Mouse (Mus musculus) embryonic facial prominence, embryonic 11.5 days (tissue): Measurements from ENCODE around the gene Apol9b. TPM values are rescaled to one million over a fixed set of nuclear protein-coding genes. Genes with fewer than 3 reads are reported as not detected.

Experiments used
- ATAC-seq: fragments of 200-750 bp; cut with Nextera tagmentation; replicated peaks from 2 replicates; pipeline ENCODE4 v1.8.0; 2017; ENCODE audit warnings: low read depth; ENCODE audit not compliant: insufficient number of reproducible peaks, low FRiP score, low TSS enrichment
- DNase-seq: peaks from one replicate; pipeline ENCODE4 v3.0.0-alpha.2; 2015; ENCODE audit warnings: low spot score
- H3K27ac ChIP-seq: fragments of 300-500 bp; sonication (generic); replicated peaks from 2 replicates; pipeline ENCODE4 v1.5.1; 2014; ENCODE audit warnings: mild to moderate bottlenecking, low read depth, low read length, control low read depth
- H3K27me3 ChIP-seq: fragments of 300-500 bp; sonication (generic); 2 replicates; pipeline ENCODE4 v1.6.1; 2014; ENCODE audit warnings: mild to moderate bottlenecking, low read length, moderate library complexity, mixed read lengths; ENCODE audit not compliant: control insufficient read depth, insufficient read depth
- H3K36me3 ChIP-seq: fragments of 300-500 bp; sonication (generic); replicated peaks from 2 replicates; pipeline ENCODE4 v1.6.1; 2014; ENCODE audit warnings: low read depth, mild to moderate bottlenecking, low read length, moderate library complexity, mixed read lengths; ENCODE audit not compliant: control insufficient read depth, insufficient read depth
- H3K4me1 ChIP-seq: fragments of 300-500 bp; sonication (generic); 2 replicates; pipeline ENCODE4 v1.6.1; 2014; ENCODE audit warnings: low read length, mixed read lengths; ENCODE audit not compliant: control insufficient read depth, insufficient read depth
- H3K4me2 ChIP-seq: fragments of 300-500 bp; sonication (generic); 2 replicates; pipeline ENCODE4 v1.6.1; 2014; ENCODE audit warnings: low read depth, mild to moderate bottlenecking, control low read depth, low read length, moderate library complexity
- H3K4me3 ChIP-seq: fragments of 300-500 bp; sonication (generic); 2 replicates; pipeline ENCODE4 v1.5.1; 2014; ENCODE audit warnings: low read depth, low read length, control low read depth
- H3K9ac ChIP-seq: fragments of 300-500 bp; sonication (generic); replicated peaks from 2 replicates; pipeline ENCODE4 v1.6.1; 2014; ENCODE audit warnings: mild to moderate bottlenecking, control low read depth, low read length
- H3K9me3 ChIP-seq: fragments of 300-500 bp; sonication (generic); replicated peaks from 2 replicates; pipeline ENCODE4 v1.6.1; 2016; ENCODE audit warnings: mild to moderate bottlenecking, low read length, inconsistent platforms, mixed read lengths; ENCODE audit not compliant: control insufficient read depth
- WGBS: fragments of 180-500 bp; shearing (Covaris S2); extraction: QIAGEN DNeasy Blood & Tissue Kit; methylation state at CpG from one replicate; pipeline ENCODE4 v1.1.7; 2014; 5-methylcytosine and 5-hydroxymethylcytosine counted together
- polyA plus RNA-seq: library from polyadenylated mRNA; unstranded; fragments of >200 nt; fragmentation: Nextera tagmentation; extraction: Ambion mirVana; gene quantifications from 2 replicates; pipeline ENCODE4 v1.2.1, GENCODE M21; 2014

Apol9b gene
- polyA plus RNA-seq, 1 experiment from 2014 or later, result not detected

DNA sequence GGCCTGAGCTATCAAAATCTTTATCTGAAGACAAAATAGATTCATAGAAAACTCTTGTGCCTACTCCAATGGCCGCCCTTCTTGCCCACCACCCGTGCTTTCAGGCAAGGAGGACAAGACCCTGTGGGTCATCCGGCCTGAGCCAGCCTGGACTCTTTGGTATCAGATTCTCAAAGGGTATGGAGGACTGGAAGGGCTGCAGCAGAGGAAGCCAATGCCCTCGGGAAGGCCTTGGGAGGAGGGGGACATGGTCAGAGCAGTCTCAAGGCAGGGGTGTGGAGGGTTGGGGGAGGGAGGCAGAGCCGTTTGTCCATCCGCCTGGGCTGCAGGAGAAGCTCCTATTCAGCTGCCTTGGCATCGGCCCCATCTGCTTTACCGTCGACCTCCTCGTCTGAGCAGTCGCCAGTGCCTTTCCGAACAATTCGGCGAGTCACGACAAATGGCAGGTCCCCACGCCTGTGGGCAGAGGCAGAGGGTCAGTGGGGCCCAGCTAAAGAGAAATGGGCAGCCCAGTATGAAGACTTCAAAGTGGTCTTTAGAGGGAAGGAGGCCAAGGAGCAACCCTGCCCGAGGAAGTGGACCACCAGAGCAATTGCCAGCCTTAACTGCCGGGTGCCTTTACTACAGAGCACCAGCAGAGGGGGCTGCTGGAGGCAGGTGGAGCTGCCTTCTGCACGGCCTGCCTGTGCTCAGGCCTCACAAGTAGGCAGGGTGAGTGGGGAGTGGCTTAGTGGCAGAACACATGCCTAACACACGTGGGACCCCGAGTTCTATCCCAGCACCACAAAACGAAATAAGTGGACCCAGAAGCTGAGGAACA lies 32.9 kb downstream of the Apol9b start:
- no peak overlapping the region for H3K9ac ChIP-seq
- no peaks in the 10 kb centered on the region for H3K27me3 ChIP-seq
- WGBS, result 80% methylated on average over 22 of the region's 22 CpGs
- DNase-seq (peak; percentile 59), ATAC-seq (no peak)
- no peak overlapping the region for H3K4me3 ChIP-seq
- H3K9me3 ChIP-seq, result no peaks in the 10 kb centered on the region
- H3K36me3 ChIP-seq, result peaks cover 12% of the 10 kb centered on the region
- H3K27ac ChIP-seq, result no peak overlapping the region
- no peaks in the 10 kb centered on the region for H3K4me1 ChIP-seq
- H3K4me2 ChIP-seq, result no peak overlapping the region

DNA sequence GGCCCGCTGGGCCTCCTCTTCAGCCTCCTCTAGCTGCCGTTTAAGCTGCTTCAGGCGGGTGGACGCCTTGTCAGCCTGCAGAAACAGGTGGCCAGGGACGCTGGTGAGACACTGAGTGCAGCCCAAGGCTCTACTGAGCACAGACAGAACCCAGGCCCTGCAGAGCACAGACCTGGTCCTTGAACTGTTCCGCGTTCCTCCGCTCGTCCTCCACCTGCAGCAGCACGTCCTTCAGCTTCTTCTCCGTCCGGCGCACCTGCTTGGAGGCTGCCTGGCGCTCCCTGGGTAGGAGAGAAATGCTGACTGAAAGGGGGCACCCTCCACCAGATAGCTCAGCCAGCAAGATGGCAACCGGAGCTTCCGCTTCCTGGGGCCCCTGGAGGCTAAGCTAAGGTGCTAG lies 34.2 kb downstream of the Apol9b start:
- H3K9ac ChIP-seq, result no peak overlapping the region
- no peak for DNase-seq
- no peaks in the 10 kb centered on the region for H3K27me3 ChIP-seq
- no peak overlapping the region for H3K4me2 ChIP-seq
- H3K9me3 ChIP-seq, result no peaks in the 10 kb centered on the region
- 89% methylated on average over 16 of the region's 16 CpGs for whole genome bisulfite sequencing
- H3K27ac ChIP-seq, result no peak overlapping the region
- H3K4me1 ChIP-seq, result no peaks in the 10 kb centered on the region
- peaks cover 16% of the 10 kb centered on the region for H3K36me3 ChIP-seq
- no peak overlapping the region for H3K4me3 ChIP-seq
- ATAC-seq, result no peak

DNA sequence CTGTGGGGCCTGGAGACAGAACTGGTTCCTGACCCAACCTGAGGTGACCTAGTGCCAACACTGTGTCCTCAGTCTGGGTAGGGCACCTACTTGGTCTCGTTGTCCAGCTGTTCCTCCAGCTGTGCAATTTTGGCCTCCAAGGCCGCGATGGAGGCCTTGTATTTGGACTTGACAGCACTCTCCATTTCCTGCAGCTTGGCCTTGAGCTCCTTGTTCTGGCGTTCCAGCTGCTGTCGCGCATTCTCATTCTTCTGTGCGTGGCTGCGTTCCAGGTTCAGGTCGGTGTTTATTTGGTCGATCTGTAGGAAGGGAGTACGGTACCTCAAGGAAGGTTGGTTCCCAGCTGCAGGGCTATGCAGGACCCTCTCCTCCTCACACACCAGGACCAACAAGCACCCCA lies 34.9 kb downstream of the Apol9b start:
- DNase-seq (no peak), ATAC-seq (no peak)
- Histone ChIP-seq H3K4me2 (no peak overlapping the region), H3K36me3 (peaks cover 16% of the 10 kb centered on the region), H3K4me1 (no peaks in the 10 kb centered on the region), H3K9me3 (no peaks in the 10 kb centered on the region), H3K27me3 (no peaks in the 10 kb centered on the region), H3K27ac (no peak overlapping the region), H3K9ac (no peak overlapping the region), H3K4me3 (no peak overlapping the region)
- 94% methylated on average over 11 of the region's 11 CpGs for whole genome bisulfite sequencing

DNA sequence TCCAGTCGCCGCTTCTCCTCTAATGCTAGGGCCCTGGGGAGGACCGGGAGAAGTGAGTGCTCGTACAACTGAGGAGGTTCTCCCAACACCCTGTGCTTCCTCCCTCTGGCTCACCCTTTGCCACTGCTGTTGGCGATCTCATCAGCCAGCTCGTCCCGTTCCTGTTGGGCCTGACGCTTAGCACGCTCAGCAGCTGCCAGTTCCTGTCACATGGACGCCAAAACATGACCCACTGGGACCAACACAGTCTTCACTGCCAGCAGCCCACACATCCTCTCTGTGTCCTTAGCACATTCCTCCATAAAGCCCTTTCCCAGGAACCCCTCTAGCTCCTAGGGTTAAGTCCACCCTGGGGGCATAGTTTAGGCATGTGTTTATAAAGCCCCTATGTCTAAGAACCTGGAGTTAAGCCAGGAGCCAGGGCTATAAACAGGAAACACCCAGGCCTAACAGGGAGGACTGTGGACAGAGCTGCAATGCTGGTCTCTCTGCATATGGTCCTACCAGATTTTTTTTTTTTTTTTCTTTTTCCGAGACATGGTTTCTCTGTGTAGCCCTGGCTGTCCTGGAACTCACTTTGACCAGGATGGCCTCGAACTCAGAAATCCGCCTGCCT lies 35.7 kb downstream of the Apol9b start:
- H3K4me2 ChIP-seq, result no peak overlapping the region
- H3K4me1 ChIP-seq, result no peaks in the 10 kb centered on the region
- H3K36me3 ChIP-seq, result peaks cover 16% of the 10 kb centered on the region
- no peaks in the 10 kb centered on the region for H3K27me3 ChIP-seq
- H3K9me3 ChIP-seq, result no peaks in the 10 kb centered on the region
- ATAC-seq (no peak), DNase-seq (no peak)
- H3K4me3 ChIP-seq, result no peak overlapping the region
- H3K27ac ChIP-seq, result no peak overlapping the region
- WGBS, result 83% methylated on average over 13 of the region's 13 CpGs
- no peak overlapping the region for H3K9ac ChIP-seq

DNA sequence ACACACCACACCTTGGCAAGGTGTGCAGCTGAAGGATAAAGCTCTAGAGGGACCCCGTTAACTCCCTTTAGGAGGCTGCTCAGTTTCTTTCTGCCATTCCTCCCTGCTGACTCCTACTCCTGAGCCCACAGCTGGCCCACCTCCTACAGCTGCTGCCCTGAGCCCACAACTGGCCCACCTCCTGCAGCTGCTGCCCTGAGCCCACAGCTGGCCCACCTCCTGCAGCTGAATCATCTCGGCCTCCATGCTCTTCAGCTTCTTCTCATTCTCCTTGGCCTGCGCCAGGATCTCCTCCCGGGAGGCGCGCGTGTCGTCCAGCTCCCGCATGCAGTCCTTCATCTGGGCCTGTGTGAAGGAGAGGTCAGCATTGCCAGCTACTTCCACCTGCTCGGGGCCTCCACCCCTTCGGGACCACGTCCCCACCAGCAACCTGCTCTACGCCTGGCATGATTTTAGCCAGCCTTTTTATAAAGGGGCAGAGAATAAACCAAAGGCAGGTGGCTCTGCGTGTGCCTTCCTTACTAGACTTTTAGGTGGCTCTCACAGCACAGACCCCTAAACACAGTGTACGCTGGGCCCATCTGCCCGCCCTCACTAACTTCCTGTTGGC lies 36.8 kb downstream of the Apol9b start:
- Histone ChIP-seq H3K4me3 (no peak overlapping the region), H3K9me3 (no peaks in the 10 kb centered on the region), H3K9ac (no peak overlapping the region), H3K27me3 (no peaks in the 10 kb centered on the region), H3K4me2 (no peak overlapping the region), H3K4me1 (no peaks in the 10 kb centered on the region), H3K27ac (no peak overlapping the region), H3K36me3 (peaks cover 18% of the 10 kb centered on the region)
- WGBS, result 94% methylated on average over 16 of the region's 16 CpGs
- ATAC-seq (no peak), DNase-seq (no peak)

GRCm38 (mm10) chr15:77766981-77767380 lies 38.1 kb downstream of the Apol9b start:
- WGBS, result 93% methylated on average over 11 of the region's 11 CpGs
- H3K27me3 ChIP-seq, result no peaks in the 10 kb centered on the region
- no peak for ATAC-seq
- no peaks in the 10 kb centered on the region for H3K4me1 ChIP-seq
- DNase-seq, result no peak
- H3K36me3 ChIP-seq, result peaks cover 21% of the 10 kb centered on the region
- no peak overlapping the region for H3K4me3 ChIP-seq
- H3K9me3 ChIP-seq, result no peaks in the 10 kb centered on the region
- H3K27ac ChIP-seq, result no peak overlapping the region
- no peak overlapping the region for H3K9ac ChIP-seq
- H3K4me2 ChIP-seq, result no peak overlapping the region

DNA sequence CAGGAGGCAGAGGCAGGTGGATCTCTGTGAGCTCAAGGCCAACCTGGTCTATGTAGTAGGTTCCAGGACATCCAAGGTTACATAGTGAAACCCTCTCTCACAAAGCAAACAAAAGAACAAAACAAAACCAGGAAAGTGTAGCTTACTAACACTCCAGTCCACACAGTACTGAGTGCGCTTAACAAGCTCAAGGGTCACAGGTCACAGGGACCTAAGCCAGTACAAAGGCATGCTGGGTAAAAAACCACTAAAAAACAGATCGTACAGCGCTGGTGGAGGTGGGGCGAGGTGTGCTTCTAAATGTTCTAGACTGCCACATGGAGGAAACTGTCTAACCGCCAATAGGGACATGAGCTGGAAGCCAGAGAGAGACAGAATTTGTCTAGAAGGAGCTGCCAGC lies 41.5 kb downstream of the Apol9b start:
- ATAC-seq, result no peak
- no peaks in the 10 kb centered on the region for H3K4me1 ChIP-seq
- no peak for DNase-seq
- no peaks in the 10 kb centered on the region for H3K9me3 ChIP-seq
- peaks cover 18% of the 10 kb centered on the region for H3K36me3 ChIP-seq
- H3K27ac ChIP-seq, result no peak overlapping the region
- H3K9ac ChIP-seq, result no peak overlapping the region
- no peak overlapping the region for H3K4me3 ChIP-seq
- no peaks in the 10 kb centered on the region for H3K27me3 ChIP-seq
- no peak overlapping the region for H3K4me2 ChIP-seq
- 92% methylated on average over 5 of the region's 5 CpGs for WGBS

DNA sequence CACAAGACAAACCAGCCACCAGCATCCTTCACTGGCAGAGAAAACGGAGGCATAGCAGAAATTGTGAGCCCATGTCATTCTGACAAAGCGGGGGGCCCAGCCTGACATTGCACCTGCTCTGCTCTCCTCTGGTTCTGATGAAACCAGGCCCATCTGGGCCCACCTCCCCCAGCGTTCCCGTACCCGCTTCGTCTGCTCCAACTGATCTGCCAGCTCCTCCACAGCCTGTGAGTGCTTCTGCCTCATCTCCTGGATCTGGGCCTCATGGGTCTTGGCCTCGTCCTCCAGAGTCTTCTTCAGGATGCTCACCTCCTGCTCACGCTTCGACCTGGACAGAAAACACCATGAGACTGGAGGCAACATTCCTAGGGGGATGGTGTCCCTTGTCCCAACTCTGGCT lies 42.1 kb downstream of the Apol9b start:
- Histone ChIP-seq H3K9me3 (no peaks in the 10 kb centered on the region), H3K4me2 (no peak overlapping the region), H3K27me3 (no peaks in the 10 kb centered on the region), H3K36me3 (peaks cover 14% of the 10 kb centered on the region), H3K4me1 (no peaks in the 10 kb centered on the region), H3K4me3 (no peak overlapping the region), H3K9ac (no peak overlapping the region), H3K27ac (no peak overlapping the region)
- 95% methylated on average over 9 of the region's 9 CpGs for WGBS
- no peak for ATAC-seq
- no peak for DNase-seq
